Mouse (Mus musculus): ENCODE results near the gene Pdcd10.

Gene Pdcd10

DNA sequence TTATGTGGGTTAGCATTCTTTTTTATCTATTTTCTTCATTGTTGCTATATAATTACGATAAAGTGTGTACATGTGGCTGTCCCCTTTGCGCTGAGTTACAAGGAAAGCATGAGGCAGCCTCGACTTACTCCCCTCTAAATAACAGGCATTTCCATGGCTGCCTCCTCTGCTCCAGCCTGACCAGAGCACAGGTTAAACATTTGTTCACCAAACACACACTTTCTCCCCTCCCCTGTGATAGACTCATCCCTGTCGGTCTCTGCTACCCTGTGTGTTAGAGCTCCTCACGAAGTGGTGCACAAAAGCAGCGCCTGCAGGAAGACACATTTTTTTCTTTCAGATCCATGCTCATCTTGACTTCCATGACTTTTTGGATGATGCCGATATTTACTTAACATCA lies 82.0 kb downstream of the Pdcd10 start:
- DNase-seq (ENCODE audit: low read depth, low spot score): no peak

DNA sequence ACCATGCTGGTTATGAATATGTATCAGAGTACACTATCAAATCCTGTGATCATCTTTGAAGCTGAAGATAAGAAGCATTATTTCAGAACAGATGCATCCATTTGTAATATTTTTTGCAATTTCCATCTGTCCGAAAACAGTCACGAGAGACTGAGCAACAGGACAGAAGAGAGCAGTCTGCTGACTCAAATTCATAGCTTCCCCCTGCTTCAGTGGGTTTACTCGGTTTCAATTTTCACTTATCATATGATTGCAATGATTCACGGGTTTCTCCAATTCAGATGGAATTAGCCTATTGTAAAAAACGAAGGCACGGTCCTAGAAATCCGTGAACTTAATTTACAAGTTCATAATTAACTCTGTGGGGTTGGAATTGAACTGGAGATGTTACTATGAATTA lies 88.5 kb downstream of the Pdcd10 start:
- no peak for DNase-seq (ENCODE audit: low read depth, low spot score)

Measured in mesoderm, embryonic 11.5 days (tissue).